7 mouse cellular contexts compared by ENCODE assay signal in genomic region chr8:123981674-123982073, GRCm38 (mm10). TPM values are rescaled to one million over a fixed set of nuclear protein-coding genes. Genes with fewer than 3 reads are reported as not detected.
A peak's percentile ranks its signal among the peaks of the same experiment; 100 is the strongest.
DNase-seq lines count a peak whose midpoint lies in the region; ATAC-seq lines count a peak whose summit lies in the region.

No protein-coding gene starts in this region.

- 39% methylated on average over 4 of the region's 4 CpGs for WGBS in forebrain, embryonic 14.5 days
- WGBS in midbrain, embryonic 10.5 days, result 58% methylated on average over 4 of the region's 4 CpGs

- no peaks in the 10 kb centered on the region for H3K9me3 ChIP-seq in megakaryocyte, embryonic 14.5 days
- no peaks in the 10 kb centered on the region for H3K9me3 ChIP-seq in forebrain, embryonic 14.5 days (replicated peaks; ENCODE audit: control insufficient read depth, low read length)
- no peaks in the 10 kb centered on the region for H3K9me3 ChIP-seq in midbrain, embryonic 10.5 days (replicated peaks)

- no peak overlapping the region for H3K27ac ChIP-seq in forebrain, embryonic 14.5 days (ENCODE audit: low read depth, low read length)
- peak overlapping the region; percentile 33; the same call in 1 of the 2 replicates for H3K27ac ChIP-seq in midbrain, embryonic 10.5 days (replicated peaks)

- H3K4me2 ChIP-seq in forebrain, embryonic 14.5 days (ENCODE audit: low read length), result peak overlapping the region; percentile 94

- peaks cover 67% of the 10 kb centered on the region for H3K4me1 ChIP-seq in megakaryocyte, embryonic 14.5 days
- peaks cover 10% of the 10 kb centered on the region for H3K4me1 ChIP-seq in forebrain, embryonic 14.5 days (ENCODE audit: control insufficient read depth, insufficient read depth, low read length)
- H3K4me1 ChIP-seq in midbrain, embryonic 10.5 days, result peaks cover 22% of the 10 kb centered on the region

- H3K9ac ChIP-seq in forebrain, embryonic 14.5 days (ENCODE audit: low read length), result peak overlapping the region; percentile 25; the same call in 1 of the 2 replicates

- peak; percentile 46 for DNase-seq in forebrain, embryonic 14.5 days (ENCODE audit: low spot score)
- DNase-seq in kidney, postnatal 10 days, result peak; percentile 19
- DNase-seq in midbrain, embryonic 10.5 days (ENCODE audit: low spot score), result no peak
- DNase-seq in embryo, embryonic 10.5 days (ENCODE audit: low spot score), result no peak
- no peak for DNase-seq in spleen, postnatal 14 days (ENCODE audit: low spot score in 2 of 2)

- no peaks in the 10 kb centered on the region for H3K36me3 ChIP-seq in megakaryocyte, embryonic 14.5 days (replicated peaks; ENCODE audit: low read length)
- H3K36me3 ChIP-seq in forebrain, embryonic 14.5 days (ENCODE audit: control insufficient read depth, insufficient read depth, low read length), result no peaks in the 10 kb centered on the region
- no peaks in the 10 kb centered on the region for H3K36me3 ChIP-seq in midbrain, embryonic 10.5 days

- no peak for ATAC-seq in megakaryocyte, adult 5-6 weeks (ENCODE audit: poor library complexity, severe bottlenecking)
- ATAC-seq in forebrain, embryonic 14.5 days, result no peak

- peak overlapping the region; percentile 62 for H3K4me3 ChIP-seq in megakaryocyte, embryonic 14.5 days (replicated peaks)
- H3K4me3 ChIP-seq in forebrain, embryonic 14.5 days (ENCODE audit: low read depth, low read length), result peak overlapping the region; percentile 60; the same call in 1 of the 2 replicates
- H3K4me3 ChIP-seq in midbrain, embryonic 10.5 days, result peak overlapping the region; percentile 93

- H3K27me3 ChIP-seq in megakaryocyte, embryonic 14.5 days (replicated peaks), result no peaks in the 10 kb centered on the region
- H3K27me3 ChIP-seq in forebrain, embryonic 14.5 days (replicated peaks; ENCODE audit: control insufficient read depth, insufficient read depth, low read length), result no peaks in the 10 kb centered on the region
- peaks cover 18% of the 10 kb centered on the region; the same call in 1 of the 2 replicates for H3K27me3 ChIP-seq in midbrain, embryonic 10.5 days (ENCODE audit: low read depth, poor library complexity, severe bottlenecking)

RNA-seq across cellular contexts. Expression of gene Abcb10, which starts 1.2 kb away (rescaled TPM):
- polyA plus RNA-seq in megakaryocyte, embryonic 14.5 days (2012; ENCODE audit: insufficient read depth, low replicate concordance), result 1.0 and 2.7 TPM in 2 replicates
- 5.0 and 7.5 TPM in 2 replicates for total RNA-seq in megakaryocyte, adult 5-6 weeks (2015)
- 8.5 and 9.0 TPM in 2 replicates for total RNA-seq in megakaryocyte, adult 5-6 weeks (2017)
- 11.1 and 11.5 TPM in 2 replicates for polyA plus RNA-seq in forebrain, embryonic 14.5 days (2014; fragmentation: Nextera tagmentation; extraction: Ambion mirVana)
- 18.5 and 19.3 TPM in 2 replicates for polyA plus RNA-seq in midbrain, embryonic 10.5 days (2016; fragmentation: Nextera tagmentation; extraction: Ambion mirVana)

RNA-seq across cellular contexts. Expression of gene Nup133, which starts 32.6 kb away (rescaled TPM):
- 2.9 and 8.7 TPM in 2 replicates for polyA plus RNA-seq in megakaryocyte, embryonic 14.5 days (2012; ENCODE audit: insufficient read depth, low replicate concordance)
- total RNA-seq in megakaryocyte, adult 5-6 weeks (2015), result 10.9 and 15.0 TPM in 2 replicates
- 15.3 and 17.4 TPM in 2 replicates for total RNA-seq in megakaryocyte, adult 5-6 weeks (2017)
- polyA plus RNA-seq in forebrain, embryonic 14.5 days (2014; fragmentation: Nextera tagmentation; extraction: Ambion mirVana), result 34.3 and 35.3 TPM in 2 replicates
- polyA plus RNA-seq in midbrain, embryonic 10.5 days (2016; fragmentation: Nextera tagmentation; extraction: Ambion mirVana), result 54.5 and 56.1 TPM in 2 replicates

RNA-seq across cellular contexts. Expression of gene Taf5l, which starts 39.5 kb away (rescaled TPM):
- polyA plus RNA-seq in megakaryocyte, embryonic 14.5 days (2012; ENCODE audit: insufficient read depth, low replicate concordance), result 2.3 and 8.0 TPM in 2 replicates
- 14.5 and 15.3 TPM in 2 replicates for total RNA-seq in megakaryocyte, adult 5-6 weeks (2015)
- total RNA-seq in megakaryocyte, adult 5-6 weeks (2017), result 14.6 and 19.6 TPM in 2 replicates
- 31.1 and 36.0 TPM in 2 replicates for polyA plus RNA-seq in forebrain, embryonic 14.5 days (2014; fragmentation: Nextera tagmentation; extraction: Ambion mirVana)
- 39.5 and 41.6 TPM in 2 replicates for polyA plus RNA-seq in midbrain, embryonic 10.5 days (2016; fragmentation: Nextera tagmentation; extraction: Ambion mirVana)

RNA-seq across cellular contexts. Expression of gene Urb2, which starts 39.6 kb away (rescaled TPM):
- polyA plus RNA-seq in megakaryocyte, embryonic 14.5 days (2012; ENCODE audit: insufficient read depth, low replicate concordance), result 0.37 and 0.92 TPM in 2 replicates
- 5.5 and 6.6 TPM in 2 replicates for total RNA-seq in megakaryocyte, adult 5-6 weeks (2015)
- 4.2 and 5.4 TPM in 2 replicates for total RNA-seq in megakaryocyte, adult 5-6 weeks (2017)
- 3.9 and 4.2 TPM in 2 replicates for polyA plus RNA-seq in forebrain, embryonic 14.5 days (2014; fragmentation: Nextera tagmentation; extraction: Ambion mirVana)
- 6.7 and 7.1 TPM in 2 replicates for polyA plus RNA-seq in midbrain, embryonic 10.5 days (2016; fragmentation: Nextera tagmentation; extraction: Ambion mirVana)

Comparison
In these comparisons a context has a peak if more than half of its experiments do, and no peak if none do; other contexts are left out.
1. DNase-seq: peak in forebrain, embryonic 14.5 days (single experiment) and kidney, postnatal 10 days (single experiment); none in midbrain, embryonic 10.5 days (single experiment), embryo, embryonic 10.5 days (single experiment) and spleen, postnatal 14 days (0 of 2).
2. Peak in every context shown above with its lines, with median percentiles within 50 percentile points of each other: H3K4me3 ChIP-seq.